Mouse (Mus musculus) forebrain, embryonic 12.5 days (tissue): Measurements from ENCODE around the gene Bhmt2. TPM values are rescaled to one million over a fixed set of nuclear protein-coding genes. Genes with fewer than 3 reads are reported as not detected.

ENCODE experiments used
- polyA plus RNA-seq: library from polyadenylated mRNA; unstranded; fragments of >200 nt; fragmentation: Nextera tagmentation; extraction: Ambion mirVana; gene quantifications from 2 replicates; pipeline ENCODE4 v1.2.1, GENCODE M21; 2016

Gene Bhmt2
- polyA plus RNA-seq, 1 experiment from 2014 or later, result not detected

Other genes starting within 250 kb of the Bhmt2 start
- gene Jmy, start 174.5 kb downstream of the Bhmt2 start, polyA plus RNA-seq, result 4.0 and 8.0 TPM in 2 replicates
- 0.09 and 0.18 TPM in 2 replicates for gene Bhmt, start 36.3 kb downstream of the Bhmt2 start, polyA plus RNA-seq
- gene Dmgdh, start 131 bp upstream of the Bhmt2 start, polyA plus RNA-seq, result 0.08 TPM in 1 of 2 replicates, not detected in the other
- gene Arsb, start 97.3 kb upstream of the Bhmt2 start, polyA plus RNA-seq, result 7.2 and 7.3 TPM in 2 replicates